Mouse (Mus musculus): ENCODE results near the gene Zdhhc3.

DNA sequence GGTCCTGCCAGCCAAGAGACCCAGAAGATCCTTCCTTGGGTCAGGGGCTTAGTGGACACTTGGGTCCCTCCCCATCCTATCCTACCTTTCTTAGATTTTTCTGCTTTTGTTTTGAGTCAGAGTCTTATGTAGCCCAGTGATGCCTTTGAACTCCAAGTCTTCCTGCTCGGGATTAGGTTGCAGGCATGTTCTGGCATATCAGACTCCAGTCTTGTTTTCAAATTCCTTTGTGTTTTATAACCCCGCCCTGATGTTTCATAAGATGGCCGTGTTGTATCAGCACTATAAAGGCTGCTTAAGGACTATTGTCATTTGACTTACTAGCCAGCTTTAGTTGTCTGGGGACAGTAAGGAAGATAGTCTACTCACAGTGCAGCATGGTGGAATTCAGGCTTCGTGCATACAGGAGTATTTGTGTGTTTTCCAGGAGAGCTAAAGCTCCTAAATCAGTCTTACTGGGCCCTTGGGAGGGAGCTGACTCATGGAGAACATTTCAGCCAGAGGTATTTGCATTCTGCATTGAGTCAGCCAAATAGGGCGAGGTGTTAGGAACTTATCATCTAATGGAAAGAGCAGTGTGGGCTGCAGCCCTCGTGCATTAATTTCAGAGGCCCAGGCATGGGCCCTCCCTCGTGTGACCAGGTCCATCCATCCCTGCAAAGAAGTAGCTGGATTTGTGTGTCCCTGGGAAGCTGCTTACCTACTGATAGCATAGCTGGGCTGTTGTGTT lies 24.1 kb upstream of the Zdhhc3 start:
- TF ChIP-seq POLR2A (IDR thresholded peaks at IDR 0.05; ENCODE audit: insufficient read length, low read depth) = no peak
- no peak for TF ChIP-seq TCF12 (IDR thresholded peaks at IDR 0.05; ENCODE audit: insufficient read depth, poor library complexity, severe bottlenecking)
- no peak for TF ChIP-seq POLR2AphosphoS2 (IDR thresholded peaks at IDR 0.05; ENCODE audit: insufficient read length, low read depth)
- no peak for TF ChIP-seq USF1 (IDR thresholded peaks at IDR 0.05; ENCODE audit: low read depth)

All from myocyte (in vitro differentiated cells).